In the genomic region with DNA sequence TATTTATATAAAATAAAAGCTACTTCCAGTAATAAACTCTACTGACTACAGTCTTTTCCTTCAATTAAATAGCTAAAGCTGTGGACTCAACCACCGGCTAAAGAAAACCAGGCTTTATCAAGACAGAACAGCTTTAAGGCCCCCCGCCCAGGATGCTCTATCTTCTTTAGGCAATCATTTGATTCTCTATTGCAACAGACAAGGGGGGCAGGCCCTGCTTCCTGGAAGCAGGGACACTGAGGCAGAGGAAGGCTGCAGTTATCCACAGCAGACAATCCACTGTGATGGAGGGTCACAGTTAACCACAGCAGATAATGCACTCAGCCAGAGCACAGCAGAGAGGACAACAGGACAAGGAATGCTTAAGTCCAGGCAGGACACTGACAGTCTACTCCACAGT, we compare ENCODE assay signal across 1 mouse cellular context.
A peak's percentile ranks its signal among the peaks of the same experiment; 100 is the strongest.
TF ChIP-seq lines count a peak whose summit lies in the region.

No protein-coding gene starts in this region.

TF ChIP-seq in MEL, 35 proteins besides CTCF, POLR2A, EP300 and RAD21 (continued from another document):
- TF ChIP-seq BHLHE40 (IDR thresholded peaks at IDR 0.05; ENCODE audit: borderline replicate concordance, low read depth, low read length), result no peak
- TF ChIP-seq ETS1 (IDR thresholded peaks at IDR 0.05; ENCODE audit: low read depth, low read length), result peak; percentile 72
- TF ChIP-seq MEF2A (IDR thresholded peaks at IDR 0.05; ENCODE audit: extremely low read depth, insufficient replicate concordance, low read depth, low read length, poor library complexity, severe bottlenecking), result no peak
- no peak for TF ChIP-seq SMC3 (IDR thresholded peaks at IDR 0.05; ENCODE audit: low read depth, low read length)
- TF ChIP-seq MXI1 (IDR thresholded peaks at IDR 0.05; ENCODE audit: low read depth, low read length), result 0 out of 2 replicates have a peak, but pooled peaks have one; percentile 30
- no peak for TF ChIP-seq UBTF (IDR thresholded peaks at IDR 0.05; ENCODE audit: borderline replicate concordance, insufficient read depth, low read depth, low read length)
- no peak for TF ChIP-seq CHD2 (IDR thresholded peaks at IDR 0.05; ENCODE audit: low read length)
- peak; percentile 49; the same call in 1 of the 2 replicates for TF ChIP-seq ELF1 (IDR thresholded peaks at IDR 0.05; ENCODE audit: low read depth, low read length)
- no peak for TF ChIP-seq ZMIZ1 (IDR thresholded peaks at IDR 0.05; ENCODE audit: low read depth, low read length)
- TF ChIP-seq KAT2A (conservative IDR thresholded peaks at IDR 0.05; ENCODE audit: low read depth, low read length), result no peak
- no peak for TF ChIP-seq CHD1 (IDR thresholded peaks at IDR 0.05; ENCODE audit: low read depth, low read length)
- TF ChIP-seq ZC3H11A (IDR thresholded peaks at IDR 0.05; ENCODE audit: low read depth, low read length), result no peak
- no peak for TF ChIP-seq MAX (IDR thresholded peaks at IDR 0.05; ENCODE audit: low read length)
- no peak for TF ChIP-seq TBP (IDR thresholded peaks at IDR 0.05; ENCODE audit: low read depth, low read length)
- TF ChIP-seq TAL1 (IDR thresholded peaks at IDR 0.05; ENCODE audit: low read length), result peak; percentile 90
- peak; percentile 89 for TF ChIP-seq GATA1 (IDR thresholded peaks at IDR 0.05; ENCODE audit: low read depth, low read length)
- no peak for TF ChIP-seq ZNF384 (IDR thresholded peaks at IDR 0.05; ENCODE audit: low read depth, low read length)
- no peak for TF ChIP-seq MYB (IDR thresholded peaks at IDR 0.05; ENCODE audit: low read depth, low read length)
- TF ChIP-seq MAFK (IDR thresholded peaks at IDR 0.05; ENCODE audit: borderline replicate concordance, low read depth, low read length), result no peak
- no peak for TF ChIP-seq MYC (IDR thresholded peaks at IDR 0.05; ENCODE audit: low read depth, low read length)
- no peak for TF ChIP-seq SIN3A (IDR thresholded peaks at IDR 0.05; ENCODE audit: low read length)
- no peak for TF ChIP-seq POLR2AphosphoS5 (IDR thresholded peaks at IDR 0.05; ENCODE audit: borderline replicate concordance, low read depth, low read length)
- no peak for TF ChIP-seq ZKSCAN1 (IDR thresholded peaks at IDR 0.05; ENCODE audit: low read depth, low read length)
- TF ChIP-seq USF2 (IDR thresholded peaks at IDR 0.05; ENCODE audit: borderline replicate concordance in 1 of 2, insufficient read depth in 1 of 2, low read depth in 1 of 2, low read length in 2 of 2), result no peak
- TF ChIP-seq NRF1 (IDR thresholded peaks at IDR 0.05; ENCODE audit: insufficient read depth, low read depth, low read length, poor library complexity, severe bottlenecking), result no peak
- no peak for TF ChIP-seq JUND (IDR thresholded peaks at IDR 0.05; ENCODE audit: low read depth, low read length)
- no peak for TF ChIP-seq GABPA (IDR thresholded peaks at IDR 0.05; ENCODE audit: low read depth, low read length)
- TF ChIP-seq TCF12 (IDR thresholded peaks at IDR 0.05; ENCODE audit: low read depth, low read length), result peak; percentile 97
